Mouse (Mus musculus) myocyte (in vitro differentiated cells): ENCODE results near the gene Snx29.

ENCODE experiments used
- E2F4 ChIP-seq: IDR thresholded peaks from one replicate; pipeline ENCODE4 v1.6.1; 2011; ENCODE audit warnings: mild to moderate bottlenecking, control low read depth, moderate library complexity; ENCODE audit not compliant: insufficient read depth
- MAX ChIP-seq: IDR thresholded peaks from one replicate; pipeline ENCODE4 v1.6.1; 2011; ENCODE audit warnings: low read depth, mild to moderate bottlenecking, control low read depth
- POLR2A ChIP-seq: IDR thresholded peaks from one replicate; pipeline ENCODE4 v1.6.1; 2011; ENCODE audit warnings: low read depth, mild to moderate bottlenecking, control low read depth, moderate library complexity; ENCODE audit not compliant: insufficient read length
- SRF ChIP-seq: IDR thresholded peaks from one replicate; pipeline ENCODE4 v1.6.1; 2011; ENCODE audit warnings: low read depth; ENCODE audit not compliant: control insufficient read depth, insufficient read length
- TCF12 ChIP-seq: IDR thresholded peaks from one replicate; pipeline ENCODE4 v1.6.1; 2011; ENCODE audit warnings: mild to moderate bottlenecking, control low read depth; ENCODE audit not compliant: poor library complexity, insufficient read depth, severe bottlenecking
- USF1 ChIP-seq: IDR thresholded peaks from one replicate; pipeline ENCODE4 v1.6.1; 2011; ENCODE audit warnings: low read depth, mild to moderate bottlenecking, control low read depth, moderate library complexity

DNA sequence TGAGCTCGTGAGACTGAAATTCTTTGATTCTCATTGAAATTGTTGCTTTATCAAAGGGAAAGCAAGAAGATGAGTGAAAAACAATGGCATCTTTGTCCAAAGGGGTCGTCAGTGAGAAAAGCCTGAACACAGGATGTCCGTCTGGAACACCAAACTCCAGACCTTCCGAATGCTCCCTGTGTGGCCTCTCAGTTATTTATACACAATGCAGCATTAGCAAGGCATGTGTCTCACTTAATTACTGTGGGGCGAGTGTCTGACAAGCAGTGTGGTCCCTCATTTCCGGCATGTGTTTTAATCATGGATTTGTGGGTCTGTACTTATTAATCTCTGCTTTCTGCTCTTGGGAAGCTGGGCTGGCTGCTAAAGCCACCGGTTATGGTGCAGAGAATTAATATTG lies 275.1 kb downstream of the Snx29 start:
- TF ChIP-seq USF1 (no peak), POLR2A (no peak), SRF (no peak), E2F4 (no peak), MAX (no peak), TCF12 (no peak)
